Mouse (Mus musculus) megakaryocyte, embryonic 14.5 days (primary cell): Measurements from ENCODE around the gene AA986860.

Experiments
- FLI1 ChIP-seq: IDR thresholded peaks from 2 replicates; pipeline ENCODE4 v1.6.1; 2012; ENCODE audit warnings: low read length, inconsistent platforms, mixed read lengths
- GATA1 ChIP-seq: IDR thresholded peaks from 3 replicates; pipeline ENCODE4 v1.6.1; 2012; ENCODE audit warnings: mixed read lengths, low read length, inconsistent platforms, borderline replicate concordance

DNA sequence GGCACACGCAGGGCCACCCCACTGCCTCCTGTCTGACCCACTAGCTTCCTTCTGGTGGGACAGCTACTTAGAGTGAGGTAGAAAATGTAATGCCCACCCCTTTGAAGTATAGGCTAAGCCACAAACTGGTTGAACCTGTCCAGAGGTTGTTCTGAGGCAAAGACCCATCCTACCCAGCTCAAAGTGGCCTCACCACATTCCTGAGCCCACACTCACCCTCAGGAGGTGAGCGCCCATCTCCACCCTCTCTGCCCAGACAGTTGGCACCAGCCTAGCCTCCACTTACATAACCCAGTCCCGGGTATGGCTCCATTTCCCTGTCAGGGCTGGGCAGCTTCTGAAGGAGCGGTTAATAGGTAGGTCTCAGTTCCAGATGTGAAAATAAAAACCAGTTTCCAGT, 38.7 kb downstream of the AA986860 start:
- TF ChIP-seq GATA1 (no peak), FLI1 (no peak)
